Mouse (Mus musculus): ENCODE measurements around the gene Gm10717. TPM values are rescaled to one million over a fixed set of nuclear protein-coding genes. Genes with fewer than 3 reads are reported as not detected.
"Not testable (repeated sequence)": the region's sequence is repeated elsewhere in the genome, so short reads cannot be mapped to it uniquely, and the experiment has no call there.

Gene Gm10717
- polyA plus RNA-seq, 1 experiment, result 1.1 TPM

GRCm38 (mm10) chr9:3038161-3038560 is 12.9 kb downstream of the Gm10717 start:
- H3K9me3 ChIP-seq (ENCODE audit: control insufficient read depth, low read length); H3K4me1 ChIP-seq (ENCODE audit: control insufficient read depth); H3K27me3 ChIP-seq (ENCODE audit: control insufficient read depth); H3K36me3 ChIP-seq (ENCODE audit: control insufficient read depth); H3K4me3 ChIP-seq (replicated peaks): not testable (repeated sequence)

Other genes with a start within 250 kb of the Gm10717 start
- 0.09 and 0.39 TPM in 2 replicates for gene Gm10722, start 24.5 kb upstream of the Gm10717 start, polyA plus RNA-seq (2012)
- gene Gm11168, start 22.1 kb upstream of the Gm10717 start, polyA plus RNA-seq (2012), result 0.28 and 1.2 TPM in 2 replicates
- 0.60 and 1.9 TPM in 2 replicates for gene Gm10721, start 12.3 kb upstream of the Gm10717 start, polyA plus RNA-seq (2012)
- gene Gm10720, start 9.8 kb upstream of the Gm10717 start, polyA plus RNA-seq (2012), result 0.06 and 0.16 TPM in 2 replicates
- 3.9 and 5.1 TPM in 2 replicates for gene Gm10719, start 8.0 kb upstream of the Gm10717 start, polyA plus RNA-seq (2012)
- gene Gm10718, start 1.9 kb upstream of the Gm10717 start, polyA plus RNA-seq (2012), result 7.7 and 12.3 TPM in 2 replicates
- gene Gm17535, start 9.2 kb downstream of the Gm10717 start, polyA plus RNA-seq (2012), result 0.08 and 0.15 TPM in 2 replicates
- 0.06 and 0.08 TPM in 2 replicates for gene Gm10715, start 11.5 kb downstream of the Gm10717 start, polyA plus RNA-seq (2012)